Mouse (Mus musculus) A20 (cell line): Measurements from ENCODE around the gene Gls.

Experiments used
- DNase-seq: peaks from one replicate; pipeline ENCODE4 v3.0.0-alpha.2; 2011; ENCODE audit warnings: low read depth, low spot score

The Gls gene

GRCm38 (mm10) chr1:52158490-52159381 lies 74.3 kb downstream of the Gls start:
- no peak for DNase-seq

GRCm38 (mm10) chr1:52158040-52158439 lies 75.0 kb downstream of the Gls start:
- no peak for DNase-seq

- DNase-seq = no peak
Observed at GRCm38 (mm10) chr1:52156351-52156750, 76.7 kb downstream of the Gls start.

GRCm38 (mm10) chr1:52154890-52155289 lies 78.1 kb downstream of the Gls start:
- no peak for DNase-seq

- DNase-seq = no peak
Observed at GRCm38 (mm10) chr1:52152936-52153335, 80.1 kb downstream of the Gls start.

- DNase-seq = no peak
Observed at GRCm38 (mm10) chr1:52152369-52152768, 80.7 kb downstream of the Gls start.

GRCm38 (mm10) chr1:52151166-52151565 lies 81.9 kb downstream of the Gls start:
- DNase-seq = no peak

- no peak for DNase-seq
Observed at GRCm38 (mm10) chr1:52150676-52151075, 82.4 kb downstream of the Gls start.

- no peak for DNase-seq
Observed at GRCm38 (mm10) chr1:52149934-52150346, 83.1 kb downstream of the Gls start.

GRCm38 (mm10) chr1:52148696-52149095 lies 84.3 kb downstream of the Gls start:
- DNase-seq = no peak

- DNase-seq = no peak
Observed at GRCm38 (mm10) chr1:52148178-52148577, 84.9 kb downstream of the Gls start.

GRCm38 (mm10) chr1:52147431-52147830 lies 85.6 kb downstream of the Gls start:
- DNase-seq = no peak

- peak; percentile 63 for DNase-seq
Observed at GRCm38 (mm10) chr1:52146214-52146970, 86.6 kb downstream of the Gls start.

GRCm38 (mm10) chr1:52144907-52145306 lies 88.1 kb downstream of the Gls start:
- DNase-seq = no peak

GRCm38 (mm10) chr1:52143596-52144156 lies 89.4 kb downstream of the Gls start:
- peak; percentile 52 for DNase-seq

GRCm38 (mm10) chr1:52143191-52143590 lies 89.8 kb downstream of the Gls start:
- DNase-seq = no peak

- no peak for DNase-seq
Observed at GRCm38 (mm10) chr1:52142117-52142516, 90.9 kb downstream of the Gls start.

GRCm38 (mm10) chr1:52141482-52141881 lies 91.5 kb downstream of the Gls start:
- DNase-seq = no peak

- no peak for DNase-seq
Observed at GRCm38 (mm10) chr1:52140534-52140933, 92.5 kb downstream of the Gls start.

GRCm38 (mm10) chr1:52137292-52137691 lies 95.7 kb downstream of the Gls start:
- DNase-seq = no peak

GRCm38 (mm10) chr1:52133254-52133653 lies 99.8 kb downstream of the Gls start:
- no peak for DNase-seq

GRCm38 (mm10) chr1:52131787-52132377 lies 101.2 kb downstream of the Gls start:
- no peak for DNase-seq
